Mouse (Mus musculus) limb, embryonic 13.5 days (tissue): Measurements from ENCODE around the gene Pip5k1b. TPM values are rescaled to one million over a fixed set of nuclear protein-coding genes. Genes with fewer than 3 reads are reported as not detected.

ENCODE experiments used
- ATAC-seq: fragments of 200-750 bp; cut with Nextera tagmentation; 2 replicates; pipeline ENCODE4 v1.8.0; 2017; ENCODE audit warnings: low read depth, moderate number of reproducible peaks, moderate TSS enrichment; ENCODE audit not compliant: low FRiP score
- H3K27ac ChIP-seq: fragments of 300-500 bp; sonication (generic); 2 replicates; pipeline ENCODE4 v1.5.1; 2015; ENCODE audit warnings: inconsistent platforms, mild to moderate bottlenecking, moderate library complexity
- H3K27me3 ChIP-seq: fragments of 300-500 bp; sonication (generic); 2 replicates; pipeline ENCODE4 v1.6.1; 2015; ENCODE audit warnings: mild to moderate bottlenecking, inconsistent platforms
- H3K36me3 ChIP-seq: fragments of 300-500 bp; sonication (generic); 2 replicates; pipeline ENCODE4 v1.6.1; 2015; ENCODE audit warnings: inconsistent platforms, mild to moderate bottlenecking, moderate library complexity
- H3K4me1 ChIP-seq: fragments of 300-500 bp; sonication (generic); 2 replicates; pipeline ENCODE4 v1.6.1; 2015; ENCODE audit warnings: inconsistent platforms
- H3K4me2 ChIP-seq: fragments of 300-500 bp; sonication (generic); replicated peaks from 2 replicates; pipeline ENCODE4 v1.6.1; 2015; ENCODE audit warnings: inconsistent platforms, mild to moderate bottlenecking, moderate library complexity
- H3K4me3 ChIP-seq: fragments of 300-500 bp; sonication (generic); 2 replicates; pipeline ENCODE4 v1.5.1; 2015; ENCODE audit warnings: moderate library complexity, mild to moderate bottlenecking, inconsistent platforms
- H3K9ac ChIP-seq: fragments of 300-500 bp; sonication (generic); 2 replicates; pipeline ENCODE4 v1.6.1; 2015; ENCODE audit warnings: mild to moderate bottlenecking, inconsistent platforms
- H3K9me3 ChIP-seq: fragments of 300-500 bp; sonication (generic); 2 replicates; pipeline ENCODE4 v1.6.1; 2016; ENCODE audit warnings: inconsistent platforms
- WGBS: fragments of 180-500 bp; shearing (Covaris S2); methylation state at CpG from one replicate; pipeline ENCODE4 v1.1.7; 2015; 5-methylcytosine and 5-hydroxymethylcytosine counted together
- polyA plus RNA-seq: library from polyadenylated mRNA; unstranded; fragments of >200 nt; fragmentation: Nextera tagmentation; extraction: Ambion mirVana; gene quantifications from 2 replicates; pipeline ENCODE4 v1.2.1, GENCODE M21; 2015

Pip5k1b gene
- polyA plus RNA-seq, 1 experiment from 2014 or later: 0.65 TPM

DNA sequence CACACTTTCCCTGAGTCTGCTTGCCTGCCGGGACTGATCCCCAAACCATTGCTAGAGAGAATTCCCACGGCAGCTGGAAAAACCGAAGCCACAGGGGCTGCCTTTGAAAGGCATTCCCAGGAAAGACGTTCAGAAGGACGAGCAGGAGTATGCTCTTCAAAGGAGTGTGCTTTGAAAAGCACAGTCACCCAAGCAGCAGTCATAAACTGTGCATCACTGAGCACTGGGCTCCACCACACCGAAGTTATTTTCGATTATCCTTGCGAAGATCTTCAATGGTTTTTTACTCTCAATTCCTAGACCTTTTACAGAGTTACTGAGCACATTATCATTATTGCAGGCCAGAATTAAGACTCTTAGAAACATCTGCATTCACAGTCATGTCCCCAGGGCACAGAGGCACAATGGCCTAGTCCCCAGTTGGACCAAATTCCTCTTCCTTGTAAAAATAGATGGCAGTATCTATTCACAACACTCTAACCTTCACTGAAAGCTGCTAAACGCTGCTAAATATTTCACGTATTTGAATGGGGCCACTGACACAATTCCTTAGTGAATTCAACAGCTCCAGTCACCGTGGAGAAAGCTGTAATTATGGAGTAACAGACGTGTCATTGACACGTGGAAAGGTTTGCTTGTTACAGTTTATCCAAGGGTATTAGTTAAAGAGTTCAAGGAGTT lies 47.4 kb downstream of the Pip5k1b start:
- H3K9me3 ChIP-seq: no peaks in the 10 kb centered on the region
- H3K9ac ChIP-seq: no peak overlapping the region
- no peaks in the 10 kb centered on the region for H3K4me1 ChIP-seq
- no peak overlapping the region for H3K27ac ChIP-seq
- H3K27me3 ChIP-seq: no peaks in the 10 kb centered on the region
- WGBS: 56% methylated on average over 13 of the region's 13 CpGs
- no peaks in the 10 kb centered on the region for H3K36me3 ChIP-seq
- H3K4me2 ChIP-seq: no peak overlapping the region
- ATAC-seq: no peak
- H3K4me3 ChIP-seq: no peak overlapping the region

- Histone ChIP-seq H3K4me3 (no peak overlapping the region), H3K9ac (no peak overlapping the region), H3K4me2 (no peak overlapping the region), H3K4me1 (no peaks in the 10 kb centered on the region), H3K9me3 (no peaks in the 10 kb centered on the region), H3K36me3 (no peaks in the 10 kb centered on the region), H3K27ac (no peak overlapping the region), H3K27me3 (no peaks in the 10 kb centered on the region)
- no peak for ATAC-seq
- WGBS: 86% methylated on average over 10 of the region's 10 CpGs
Measured at GRCm38 (mm10) chr19:24502736-24503421, 52.8 kb downstream of the Pip5k1b start.

DNA sequence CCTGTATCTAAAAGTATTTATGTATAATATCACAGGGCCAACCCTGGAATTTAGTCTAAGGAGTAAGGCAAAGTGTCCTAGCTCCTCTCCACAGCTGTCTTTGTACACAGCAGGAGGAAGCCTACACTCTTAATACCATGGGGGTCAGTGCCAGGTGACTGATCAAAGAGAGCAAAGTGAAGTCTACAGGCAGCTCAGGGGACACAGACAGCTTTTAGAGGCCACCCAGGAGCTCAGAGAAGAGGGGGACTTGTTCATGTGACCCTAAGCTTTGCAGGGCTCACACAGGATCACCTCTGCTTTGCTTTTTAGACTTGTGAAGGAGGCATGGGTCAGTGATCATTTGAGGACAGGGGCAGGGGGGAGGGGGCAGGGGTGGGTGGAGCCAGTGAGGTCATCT lies 54.1 kb downstream of the Pip5k1b start:
- Histone ChIP-seq H3K4me3 (no peak overlapping the region), H3K9ac (no peak overlapping the region), H3K27me3 (no peaks in the 10 kb centered on the region), H3K36me3 (no peaks in the 10 kb centered on the region), H3K4me2 (no peak overlapping the region), H3K4me1 (no peaks in the 10 kb centered on the region), H3K9me3 (no peaks in the 10 kb centered on the region), H3K27ac (no peak overlapping the region)
- ATAC-seq: no peak

DNA sequence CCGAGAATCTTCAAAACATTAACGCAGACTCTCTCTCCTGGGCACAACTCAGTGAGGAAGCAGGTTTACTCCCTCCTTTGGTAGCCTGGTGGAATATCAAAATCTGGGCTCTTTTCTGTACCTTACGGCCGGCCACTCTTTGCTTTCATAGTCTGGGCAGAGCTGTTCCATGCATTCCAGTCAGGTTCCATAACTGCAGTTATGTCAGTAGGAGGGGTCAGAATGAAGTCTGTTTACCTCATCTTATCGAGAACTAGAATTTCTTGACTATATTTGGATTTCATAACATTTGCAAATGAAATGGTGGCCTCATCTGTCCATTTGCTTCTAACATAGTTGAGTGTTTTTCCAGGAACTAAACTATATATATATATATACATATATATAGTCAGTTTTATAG lies 55.2 kb downstream of the Pip5k1b start:
- 82% methylated on average over 5 of the region's 5 CpGs for WGBS

DNA sequence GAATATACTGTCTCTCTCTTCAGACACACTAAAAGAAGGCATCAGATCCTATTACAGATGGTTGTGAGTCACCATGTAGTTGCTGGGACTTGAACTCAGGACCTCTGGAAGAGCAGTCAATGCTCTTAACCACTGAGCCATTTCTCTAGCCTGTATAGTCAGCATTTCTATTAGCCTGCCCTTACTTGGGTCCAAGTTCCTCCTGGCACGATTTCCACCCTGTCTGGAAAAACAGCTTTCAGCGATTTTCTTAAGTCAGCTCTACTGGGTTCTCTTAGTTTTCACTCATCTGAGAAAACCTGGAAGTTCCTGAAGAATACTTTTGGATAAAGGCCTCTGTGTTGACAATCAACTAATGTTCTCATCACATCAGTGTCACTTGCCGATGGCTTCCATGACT lies 56.4 kb downstream of the Pip5k1b start:
- ATAC-seq: no peak
- Histone ChIP-seq H3K27me3 (no peaks in the 10 kb centered on the region), H3K9me3 (no peaks in the 10 kb centered on the region), H3K4me2 (no peak overlapping the region), H3K4me1 (no peaks in the 10 kb centered on the region), H3K4me3 (no peak overlapping the region), H3K9ac (no peak overlapping the region), H3K36me3 (no peaks in the 10 kb centered on the region), H3K27ac (no peak overlapping the region)
- WGBS: 81% methylated on average over 3 of the region's 3 CpGs

More for the DNA sequence above, 55.2 kb downstream of the Pip5k1b start:
- ATAC-seq: 0 out of 2 replicates have a peak, but pooled peaks have one; percentile 8
- no peak overlapping the region for H3K4me2 ChIP-seq
- no peaks in the 10 kb centered on the region for H3K36me3 ChIP-seq
- no peak overlapping the region for H3K9ac ChIP-seq
- no peak overlapping the region for H3K27ac ChIP-seq
- H3K27me3 ChIP-seq: no peaks in the 10 kb centered on the region
- H3K9me3 ChIP-seq: no peaks in the 10 kb centered on the region
- H3K4me3 ChIP-seq: no peak overlapping the region
- H3K4me1 ChIP-seq: no peaks in the 10 kb centered on the region

DNA sequence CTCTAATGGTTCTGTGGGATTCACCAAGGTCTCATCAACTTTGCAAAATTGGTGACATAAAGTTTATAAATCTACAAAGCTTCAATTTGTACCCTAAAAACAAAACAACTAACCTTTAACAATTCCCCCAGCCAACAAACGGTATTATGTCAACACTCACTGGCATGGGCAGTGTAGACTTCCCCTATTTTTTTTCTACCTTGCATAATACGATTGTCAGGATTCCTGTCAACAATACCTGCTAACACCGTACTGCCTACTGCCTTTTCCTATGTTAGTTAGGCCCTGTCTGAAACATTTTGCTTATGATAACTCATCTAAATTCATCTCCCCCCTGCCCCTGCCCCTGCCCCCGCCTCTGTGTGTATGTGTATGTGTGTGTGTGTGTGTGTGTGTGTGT lies 61.8 kb downstream of the Pip5k1b start:
- no peak for ATAC-seq
- Histone ChIP-seq H3K9ac (no peak overlapping the region), H3K27me3 (no peaks in the 10 kb centered on the region), H3K27ac (no peak overlapping the region), H3K4me1 (no peaks in the 10 kb centered on the region), H3K4me2 (no peak overlapping the region), H3K9me3 (no peaks in the 10 kb centered on the region), H3K36me3 (no peaks in the 10 kb centered on the region), H3K4me3 (no peak overlapping the region)
- 86% methylated on average over 4 of the region's 4 CpGs for WGBS

DNA sequence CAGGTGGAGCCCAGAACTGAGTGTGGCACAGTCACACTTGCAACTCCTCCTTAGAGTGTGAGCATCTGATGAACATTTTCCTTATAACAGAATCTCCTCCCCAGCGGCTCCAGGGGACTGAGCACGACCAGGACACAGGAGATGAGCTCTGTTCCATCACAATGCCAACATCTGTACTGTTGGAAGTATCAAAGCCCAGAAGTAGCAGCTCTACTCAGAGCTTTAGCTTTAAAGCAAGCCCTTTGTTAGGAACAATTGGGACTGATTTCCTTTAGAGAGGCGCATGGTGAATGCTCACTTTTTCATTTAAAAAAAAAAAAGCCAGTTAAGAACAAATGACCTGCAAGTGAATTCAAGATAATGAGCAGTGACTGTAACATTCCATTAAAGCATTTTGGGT lies 63.8 kb downstream of the Pip5k1b start:
- no peak for ATAC-seq
- 68% methylated on average over 3 of the region's 3 CpGs for WGBS
- Histone ChIP-seq H3K4me2 (no peak overlapping the region), H3K27ac (no peak overlapping the region), H3K9ac (no peak overlapping the region), H3K36me3 (no peaks in the 10 kb centered on the region), H3K4me3 (no peak overlapping the region), H3K27me3 (no peaks in the 10 kb centered on the region), H3K9me3 (no peaks in the 10 kb centered on the region), H3K4me1 (no peaks in the 10 kb centered on the region)

- Histone ChIP-seq H3K36me3 (no peaks in the 10 kb centered on the region), H3K4me3 (no peak overlapping the region), H3K4me2 (no peak overlapping the region), H3K9ac (no peak overlapping the region), H3K9me3 (no peaks in the 10 kb centered on the region), H3K27ac (no peak overlapping the region), H3K4me1 (no peaks in the 10 kb centered on the region), H3K27me3 (no peaks in the 10 kb centered on the region)
- WGBS: 74% methylated on average over 5 of the region's 5 CpGs
- ATAC-seq: no peak
Measured at GRCm38 (mm10) chr19:24490275-24490674, 65.4 kb downstream of the Pip5k1b start.

- H3K9ac ChIP-seq: no peak overlapping the region
- no peaks in the 10 kb centered on the region for H3K9me3 ChIP-seq
- H3K4me2 ChIP-seq: no peak overlapping the region
- H3K27me3 ChIP-seq: no peaks in the 10 kb centered on the region
- no peak overlapping the region for H3K4me3 ChIP-seq
- WGBS: 80% methylated on average over 8 of the region's 8 CpGs
- no peak overlapping the region for H3K27ac ChIP-seq
- no peaks in the 10 kb centered on the region for H3K36me3 ChIP-seq
- no peaks in the 10 kb centered on the region for H3K4me1 ChIP-seq
- ATAC-seq: no peak
Measured at GRCm38 (mm10) chr19:24486433-24487296, 69.0 kb downstream of the Pip5k1b start.

GRCm38 (mm10) chr19:24484612-24485194 lies 71.0 kb downstream of the Pip5k1b start:
- Histone ChIP-seq H3K36me3 (no peaks in the 10 kb centered on the region), H3K9ac (no peak overlapping the region), H3K27ac (no peak overlapping the region), H3K27me3 (no peaks in the 10 kb centered on the region), H3K4me3 (no peak overlapping the region), H3K9me3 (no peaks in the 10 kb centered on the region), H3K4me1 (no peaks in the 10 kb centered on the region), H3K4me2 (no peak overlapping the region)
- 80% methylated on average over 3 of the region's 4 CpGs for WGBS
- no peak for ATAC-seq

DNA sequence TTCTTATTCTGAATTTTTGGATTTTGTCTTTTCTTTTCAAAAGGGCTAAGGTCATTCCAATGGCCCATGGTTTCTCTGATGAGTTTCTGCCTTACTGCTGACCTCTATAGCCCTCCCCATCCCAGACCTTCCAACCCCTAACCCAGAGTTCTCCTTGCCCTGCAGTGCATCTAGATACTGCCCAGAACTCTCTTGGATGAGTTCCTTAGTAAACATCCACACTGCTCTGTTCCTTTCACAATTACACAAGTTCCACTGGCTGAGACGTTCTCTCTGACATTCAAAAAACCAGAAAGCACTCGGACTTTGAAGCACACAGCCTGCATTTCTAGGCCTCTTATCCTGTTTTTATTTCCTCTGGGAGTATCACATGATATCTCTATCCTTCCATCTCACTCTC lies 74.8 kb downstream of the Pip5k1b start:
- Histone ChIP-seq H3K9me3 (no peaks in the 10 kb centered on the region), H3K27me3 (no peaks in the 10 kb centered on the region), H3K9ac (no peak overlapping the region), H3K27ac (no peak overlapping the region), H3K4me3 (no peak overlapping the region), H3K36me3 (no peaks in the 10 kb centered on the region), H3K4me1 (0 out of 2 replicates have a peak, but pooled peaks cover 5% of the 10 kb centered on the region), H3K4me2 (no peak overlapping the region)
- no peak for ATAC-seq
- 52% methylated on average over 2 of the region's 2 CpGs for WGBS
